Mouse (Mus musculus): Measurements from ENCODE around the gene Ubqln4.
"Not testable (repeated sequence)": the region's sequence is repeated elsewhere in the genome, so short reads cannot be mapped to it uniquely, and the experiment has no call there.

The Ubqln4 gene

GRCm38 (mm10) chr3:88596547-88596946 lies 43.0 kb downstream of the Ubqln4 start:
- not testable (repeated sequence) for DNase-seq (ENCODE audit: low spot score in 2 of 2)

DNA sequence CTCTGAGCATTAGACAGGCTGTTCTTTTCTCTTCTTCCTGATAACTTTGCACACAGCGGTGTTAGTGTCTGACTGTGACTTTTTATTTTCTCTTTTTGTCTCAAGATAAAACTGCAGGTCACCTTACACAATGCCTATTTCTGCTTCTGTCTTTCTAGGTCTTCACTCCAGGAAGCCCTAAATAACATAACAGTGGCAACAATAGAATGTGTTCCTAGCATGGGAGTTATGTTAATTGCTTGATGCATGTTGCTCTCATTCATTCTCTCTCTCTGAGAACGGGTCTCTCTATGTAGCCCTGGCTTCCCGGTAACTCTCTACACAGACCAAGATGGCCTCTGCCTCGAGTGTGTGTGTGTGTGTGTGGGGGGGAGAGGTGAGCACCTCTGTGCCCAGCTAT lies 48.9 kb downstream of the Ubqln4 start:
- no peak for DNase-seq (ENCODE audit: low spot score in 2 of 2)

- DNase-seq (ENCODE audit: low spot score in 2 of 2), result no peak
Observed at GRCm38 (mm10) chr3:88603714-88604161, 50.2 kb downstream of the Ubqln4 start.

GRCm38 (mm10) chr3:88604863-88605262 lies 51.3 kb downstream of the Ubqln4 start:
- DNase-seq (ENCODE audit: low spot score in 2 of 2), result no peak

GRCm38 (mm10) chr3:88605666-88606065 lies 52.1 kb downstream of the Ubqln4 start, which contains the start of gene Arhgef2:
TSS of gene Arhgef2 (plus strand) at chr3:88605966.
- DNase-seq (ENCODE audit: low spot score in 2 of 2), result not testable (repeated sequence)

- peak; percentile 80 to 88 for DNase-seq (ENCODE audit: low spot score in 2 of 2)
Observed at GRCm38 (mm10) chr3:88607065-88607757, 53.7 kb downstream of the Ubqln4 start.

GRCm38 (mm10) chr3:88607758-88608138 lies 54.2 kb downstream of the Ubqln4 start:
- no peak for DNase-seq (ENCODE audit: low spot score in 2 of 2)

- DNase-seq (ENCODE audit: low spot score in 2 of 2), result no peak
Observed at GRCm38 (mm10) chr3:88609066-88609465, 55.5 kb downstream of the Ubqln4 start.

DNA sequence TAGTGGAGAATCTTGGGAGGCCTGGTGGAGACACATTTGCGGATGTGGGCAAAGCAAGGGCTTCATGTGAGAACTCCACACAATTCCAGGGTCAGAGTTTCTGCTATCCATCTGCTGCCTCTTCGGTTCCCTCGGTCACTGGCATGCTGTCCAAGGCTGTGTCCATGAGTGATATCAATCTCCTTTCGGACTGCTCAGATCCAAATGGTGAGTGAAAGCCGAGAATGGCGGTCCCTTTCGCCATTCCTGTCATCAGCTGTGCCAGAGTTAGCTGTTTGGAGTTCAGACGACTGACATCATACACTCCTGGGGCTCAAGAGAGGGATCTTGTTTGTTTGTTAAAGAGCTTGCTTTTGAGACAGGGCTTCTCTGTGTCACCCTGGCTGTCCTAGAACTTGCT lies 60.9 kb downstream of the Ubqln4 start:
- DNase-seq (ENCODE audit: low spot score in 2 of 2), result no peak

DNA sequence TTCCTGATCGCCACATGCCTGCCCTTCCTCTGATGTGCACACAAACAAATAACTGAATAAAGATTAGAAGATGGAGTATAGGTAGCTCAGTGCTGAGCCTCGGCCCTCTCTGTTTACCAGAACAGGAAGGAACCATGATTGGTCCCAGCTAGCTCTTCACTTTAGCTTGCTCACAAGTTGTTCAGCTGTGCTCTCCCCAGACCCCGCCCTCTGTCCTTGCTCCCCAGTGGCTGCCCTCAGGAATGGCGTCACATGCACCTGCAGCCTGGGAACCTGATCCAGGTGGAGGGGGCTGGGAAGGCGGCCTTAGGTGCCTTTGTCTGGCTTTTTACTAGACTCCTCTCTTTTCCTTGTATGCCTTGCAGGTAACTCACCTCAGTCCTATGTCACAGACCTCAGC lies 61.6 kb downstream of the Ubqln4 start:
- no peak for DNase-seq (ENCODE audit: low spot score in 2 of 2)

GRCm38 (mm10) chr3:88615902-88616391 lies 62.4 kb downstream of the Ubqln4 start:
- no peak for DNase-seq (ENCODE audit: low spot score in 2 of 2)

DNA sequence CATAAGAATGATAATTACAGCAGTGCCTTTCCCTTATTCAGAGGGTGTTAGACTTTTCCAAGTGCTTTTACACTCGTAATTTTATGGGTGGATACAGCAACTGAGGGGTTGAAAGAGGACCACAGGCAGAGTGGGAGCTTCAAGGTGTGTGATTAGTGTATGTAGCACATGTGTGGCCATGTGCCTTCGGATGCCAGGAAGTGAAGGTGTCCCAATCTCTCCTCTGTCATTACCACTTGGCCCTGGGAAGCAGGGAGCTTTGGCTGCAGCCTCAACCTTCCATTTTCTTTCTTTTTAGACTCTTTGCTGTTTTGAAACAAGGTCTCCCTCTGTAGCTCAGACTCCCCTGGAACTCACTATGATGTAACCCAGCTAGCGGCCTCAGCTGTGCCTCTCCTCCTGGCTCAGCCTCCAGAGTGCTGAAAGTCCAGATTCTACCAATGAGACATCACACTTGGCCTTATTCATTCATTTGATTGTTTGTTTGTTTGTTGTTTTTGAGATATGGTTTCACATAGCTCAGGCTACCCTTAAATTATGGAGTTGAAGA lies 63.5 kb downstream of the Ubqln4 start:
- DNase-seq (ENCODE audit: low spot score in 2 of 2), result no peak

DNA sequence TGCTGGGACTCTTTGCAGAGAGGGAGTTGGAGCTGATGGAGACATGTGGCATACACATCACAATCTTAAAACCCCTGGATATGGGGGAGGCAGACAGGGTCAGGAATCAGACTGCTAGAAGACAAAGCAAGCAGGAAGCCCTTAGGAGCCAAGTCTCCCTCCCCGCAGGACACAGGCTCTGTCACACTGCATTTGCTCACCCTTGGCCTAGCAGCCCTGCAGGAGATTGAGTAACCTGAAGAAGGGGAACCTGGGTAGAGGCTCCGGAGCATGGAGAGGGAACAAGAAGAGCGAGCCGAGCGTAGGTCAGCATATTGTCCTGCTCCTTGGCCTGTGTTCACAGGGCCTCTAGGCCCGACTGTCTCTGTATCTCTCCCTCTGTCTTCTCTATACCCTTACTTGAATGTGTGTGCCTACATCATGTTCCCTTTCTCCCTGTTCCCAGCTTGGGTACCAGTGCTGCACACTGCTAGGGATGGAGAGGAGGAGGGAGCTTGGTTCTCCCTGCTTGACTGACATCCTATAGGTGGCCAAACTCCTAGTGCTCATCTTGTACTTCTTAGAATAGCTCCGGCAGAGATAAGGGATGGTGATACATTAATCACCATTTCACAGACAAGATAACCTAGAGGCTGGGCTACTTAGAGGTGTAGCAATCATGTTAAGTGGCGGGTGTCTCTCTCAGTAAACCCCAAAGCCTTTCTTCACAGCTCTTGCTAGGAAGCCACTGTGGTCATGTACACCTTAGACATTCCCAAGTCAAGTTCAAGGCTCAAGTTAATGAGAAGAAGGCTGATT lies 64.7 kb downstream of the Ubqln4 start:
- DNase-seq (ENCODE audit: low spot score in 2 of 2), result no peak

Data from frontal cortex, postnatal 14 days (tissue).